ENCODE assay signal across 19 mouse cellular contexts in the genomic region with DNA sequence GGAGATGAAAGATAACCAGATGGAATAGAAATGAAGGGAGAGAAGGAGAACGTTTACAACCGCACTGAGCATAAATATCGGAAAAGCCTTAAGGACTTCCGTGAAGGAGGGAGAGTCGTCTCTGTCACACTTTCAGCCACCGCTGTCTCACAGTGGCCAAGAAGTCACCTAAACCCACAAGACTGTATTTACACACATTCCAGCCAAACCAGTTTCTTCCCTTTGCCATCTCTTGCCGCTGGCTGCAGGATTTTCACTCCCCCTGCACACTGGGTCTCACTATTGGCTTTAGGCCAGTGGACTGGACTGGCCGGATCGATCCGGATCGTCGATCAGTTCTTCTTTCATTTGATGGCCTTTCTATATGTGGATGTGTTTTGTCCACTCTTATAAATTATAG. TPM values are rescaled to one million over a fixed set of nuclear protein-coding genes. Genes with fewer than 3 reads are reported as not detected.
DNase-seq lines count a peak whose midpoint lies in the region; ATAC-seq lines count a peak whose summit lies in the region.
"Had no signal": no experiment of that assay in that cellular context is flagged by ENCODE, and none has a peak within 500 bp of the region (broad histone marks: within the 10 kb centered on the region; RNA-seq: fewer than 3 reads in every experiment).

No protein-coding gene starts in this region.

- 63% methylated on average over 12 of the region's 12 CpGs for WGBS in kidney, embryonic 15.5 days
- WGBS in midbrain, embryonic 11.5 days = 89% methylated on average over 12 of the region's 12 CpGs
- WGBS in midbrain, embryonic 13.5 days = 90% methylated on average over 12 of the region's 12 CpGs
- 28% methylated on average over 12 of the region's 12 CpGs for WGBS in large intestine, adult 2 months

- H3K4me3 ChIP-seq in kidney, embryonic 15.5 days (replicated peaks) = no peak overlapping the region
- H3K4me3 ChIP-seq in midbrain, embryonic 11.5 days (ENCODE audit: low read depth, low read length) = no peak overlapping the region
- H3K4me3 ChIP-seq in midbrain, embryonic 13.5 days (replicated peaks) = no peak overlapping the region
- H3K4me3 ChIP-seq: forebrain, embryonic 10.5 days; heart, embryonic 13.5 days; limb, embryonic 12.5 days; liver, embryonic 12.5 days; megakaryocyte, embryonic 14.5 days; midbrain, embryonic 15.5 days; neural tube, embryonic 12.5 days had no signal

- H3K27me3 ChIP-seq in kidney, embryonic 15.5 days = no peaks in the 10 kb centered on the region
- no peaks in the 10 kb centered on the region for H3K27me3 ChIP-seq in midbrain, embryonic 11.5 days (ENCODE audit: control insufficient read depth, insufficient read depth, low read length)
- H3K27me3 ChIP-seq in midbrain, embryonic 13.5 days = no peaks in the 10 kb centered on the region
- H3K27me3 ChIP-seq: heart, embryonic 13.5 days; limb, embryonic 12.5 days; liver, embryonic 12.5 days; megakaryocyte, embryonic 14.5 days; midbrain, embryonic 15.5 days; neural tube, embryonic 12.5 days had no signal

- H3K4me2 ChIP-seq in kidney, embryonic 15.5 days = 0 out of 2 replicates have a peak overlapping the region, but pooled peaks have one; percentile 4
- no peak overlapping the region for H3K4me2 ChIP-seq in midbrain, embryonic 11.5 days
- H3K4me2 ChIP-seq in midbrain, embryonic 13.5 days (replicated peaks) = no peak overlapping the region
- H3K4me2 ChIP-seq: heart, embryonic 13.5 days; liver, embryonic 12.5 days; midbrain, embryonic 15.5 days; neural tube, embryonic 12.5 days had no signal

- no peaks in the 10 kb centered on the region for H3K36me3 ChIP-seq in kidney, embryonic 15.5 days
- no peaks in the 10 kb centered on the region for H3K36me3 ChIP-seq in midbrain, embryonic 11.5 days (ENCODE audit: control insufficient read depth, insufficient read depth, low read length)
- no peaks in the 10 kb centered on the region for H3K36me3 ChIP-seq in midbrain, embryonic 13.5 days
- H3K36me3 ChIP-seq: forebrain, embryonic 10.5 days; heart, embryonic 13.5 days; limb, embryonic 12.5 days; liver, embryonic 12.5 days; midbrain, embryonic 15.5 days; neural tube, embryonic 12.5 days had no signal

- ATAC-seq in kidney, embryonic 15.5 days (replicated peaks; ENCODE audit: low FRiP score) = no peak
- no peak for ATAC-seq in midbrain, embryonic 11.5 days (ENCODE audit: low FRiP score)
- ATAC-seq in midbrain, embryonic 13.5 days = no peak
- ATAC-seq: forebrain, embryonic 16.5 days; hindbrain, postnatal 0 days; liver, embryonic 12.5 days; midbrain, embryonic 15.5 days had no signal

- H3K9ac ChIP-seq in kidney, embryonic 15.5 days = no peak overlapping the region
- no peak overlapping the region for H3K9ac ChIP-seq in midbrain, embryonic 11.5 days (ENCODE audit: low read length)
- no peak overlapping the region for H3K9ac ChIP-seq in midbrain, embryonic 13.5 days (replicated peaks)
- H3K9ac ChIP-seq: heart, embryonic 13.5 days; limb, embryonic 12.5 days; liver, embryonic 12.5 days; midbrain, embryonic 15.5 days; neural tube, embryonic 12.5 days had no signal

- H3K4me1 ChIP-seq in kidney, embryonic 15.5 days = peaks cover 16% of the 10 kb centered on the region
- no peaks in the 10 kb centered on the region for H3K4me1 ChIP-seq in midbrain, embryonic 11.5 days (ENCODE audit: control insufficient read depth, insufficient read depth, low read length)
- H3K4me1 ChIP-seq in midbrain, embryonic 13.5 days (replicated peaks) = no peaks in the 10 kb centered on the region
- H3K4me1 ChIP-seq: megakaryocyte, embryonic 14.5 days; midbrain, embryonic 15.5 days; neural tube, embryonic 12.5 days had no signal

- DNase-seq in kidney, adult 18-20 months = no peak
- DNase-seq in midbrain, embryonic 11.5 days (ENCODE audit: low spot score, missing footprints) = peak; percentile 12
- peak; percentile 13 for DNase-seq in large intestine, adult 2 months (ENCODE audit: low read depth, low spot score)
- no peak for DNase-seq in thymus, postnatal 25 days
- no peak for DNase-seq in thymus, postnatal 14 days
- DNase-seq: adrenal gland, postnatal 36 days; lung, postnatal 14 days; right cerebral cortex, postnatal 14 days had no signal

- no peak overlapping the region for H3K27ac ChIP-seq in kidney, embryonic 15.5 days
- no peak overlapping the region for H3K27ac ChIP-seq in midbrain, embryonic 11.5 days (ENCODE audit: low read depth, low read length)
- H3K27ac ChIP-seq in midbrain, embryonic 13.5 days = no peak overlapping the region
- H3K27ac ChIP-seq: forebrain, embryonic 10.5 days; heart, embryonic 13.5 days; hindbrain, postnatal 0 days; limb, embryonic 12.5 days; liver, embryonic 12.5 days; midbrain, embryonic 15.5 days; neural tube, embryonic 12.5 days had no signal

- H3K9me3 ChIP-seq in kidney, embryonic 15.5 days (replicated peaks) = no peaks in the 10 kb centered on the region
- no peaks in the 10 kb centered on the region for H3K9me3 ChIP-seq in midbrain, embryonic 11.5 days (ENCODE audit: control insufficient read depth, low read length)
- H3K9me3 ChIP-seq in midbrain, embryonic 13.5 days = no peaks in the 10 kb centered on the region
- H3K9me3 ChIP-seq: forebrain, embryonic 10.5 days; heart, embryonic 13.5 days; limb, embryonic 12.5 days; liver, embryonic 12.5 days; midbrain, embryonic 15.5 days; neural tube, embryonic 12.5 days had no signal

RNA-seq across cellular contexts. Expression of gene Jade1, which starts 23.4 kb away (rescaled TPM):
- polyA plus RNA-seq in kidney, embryonic 15.5 days (2015; fragmentation: Nextera tagmentation; extraction: Ambion mirVana) = 22.1 and 22.8 TPM in 2 replicates
- polyA plus RNA-seq in midbrain, embryonic 11.5 days (2014; fragmentation: Nextera tagmentation; extraction: Ambion mirVana) = 17.1 and 20.2 TPM in 2 replicates
- polyA plus RNA-seq in midbrain, embryonic 13.5 days (2015; fragmentation: Nextera tagmentation; extraction: Ambion mirVana) = 10.5 and 13.2 TPM in 2 replicates
- 5.8 and 14.9 TPM in 2 replicates for polyA plus RNA-seq in large intestine, adult 2 months (2012; rRNA removed)

Comparison
In these comparisons a context has a peak if more than half of its experiments do, and no peak if none do; other contexts are left out.
1. DNase-seq: peak in midbrain, embryonic 11.5 days (single experiment) and large intestine, adult 2 months (single experiment); none in kidney, adult 18-20 months (single experiment), thymus, postnatal 25 days (single experiment) and thymus, postnatal 14 days (single experiment).